Mouse (Mus musculus) CD8-positive naive resting alpha-beta T cell, adult 2 months (primary cell): ENCODE results near the gene Cdv3.

Experiments
- DNase-seq, 2 experiments: peaks; one replicate each; pipeline ENCODE4 v3.0.0; 2022; ENCODE audit warnings: low read depth in 2 of 2, low spot score in 2 of 2

Gene Cdv3

DNA sequence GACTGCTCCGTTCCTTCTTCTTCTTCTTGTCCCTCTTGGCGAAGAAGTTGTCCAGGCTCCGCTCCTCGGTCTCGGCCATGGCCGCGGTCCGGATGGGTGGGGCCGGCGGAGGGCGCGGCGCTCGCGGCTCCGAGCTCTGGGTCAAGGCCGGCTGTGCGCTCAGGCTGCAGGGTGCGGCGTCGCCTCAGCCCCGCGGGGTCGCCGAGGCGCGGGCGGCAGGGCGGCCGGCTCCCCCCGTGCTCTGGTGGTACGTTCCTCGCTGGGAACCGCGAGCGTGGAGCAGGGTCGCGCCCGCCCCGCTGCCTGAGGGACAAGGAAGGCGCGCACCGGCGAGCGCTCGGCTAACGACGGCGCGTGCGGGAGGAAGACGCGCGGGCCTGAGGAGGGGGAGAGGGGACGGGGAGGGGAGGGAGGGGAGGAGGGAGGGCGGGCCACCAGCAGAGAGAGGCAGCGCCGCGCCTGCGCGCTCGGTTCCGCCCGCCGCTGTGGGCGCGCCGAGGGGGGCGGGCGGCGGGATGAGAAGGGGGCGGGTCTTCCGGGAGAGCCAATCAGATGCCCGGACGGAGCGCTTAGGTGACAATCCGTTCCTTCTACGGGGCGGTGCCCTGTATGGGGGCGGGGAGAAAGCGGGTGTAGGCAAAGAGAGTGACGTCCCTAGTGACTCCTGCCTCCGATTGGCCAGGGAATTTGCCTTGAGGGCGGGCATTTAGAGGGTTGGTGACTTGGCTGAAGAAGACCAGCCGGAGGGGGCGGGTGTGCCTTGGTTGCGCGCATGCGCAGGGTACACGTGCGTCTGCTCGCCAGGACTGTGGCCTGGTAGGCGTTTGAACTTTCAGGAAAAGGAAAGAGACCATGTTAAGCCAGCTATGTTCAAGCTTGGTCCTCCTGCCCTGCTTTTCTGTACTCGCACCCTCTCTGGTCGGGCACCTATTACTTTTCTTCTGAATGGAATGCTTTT is at the start of gene Cdv3:
Cdv3 (minus strand) TSS at position 551 of the 958 bp plus-strand sequence.
- peak; percentile 98 for DNase-seq

GRCm38 (mm10) chr9:103413457-103413856 is 47.8 kb upstream of the Cdv3 start:
- no peak for DNase-seq

GRCm38 (mm10) chr9:103409119-103409518 is 43.5 kb upstream of the Cdv3 start:
- no peak for DNase-seq

DNA sequence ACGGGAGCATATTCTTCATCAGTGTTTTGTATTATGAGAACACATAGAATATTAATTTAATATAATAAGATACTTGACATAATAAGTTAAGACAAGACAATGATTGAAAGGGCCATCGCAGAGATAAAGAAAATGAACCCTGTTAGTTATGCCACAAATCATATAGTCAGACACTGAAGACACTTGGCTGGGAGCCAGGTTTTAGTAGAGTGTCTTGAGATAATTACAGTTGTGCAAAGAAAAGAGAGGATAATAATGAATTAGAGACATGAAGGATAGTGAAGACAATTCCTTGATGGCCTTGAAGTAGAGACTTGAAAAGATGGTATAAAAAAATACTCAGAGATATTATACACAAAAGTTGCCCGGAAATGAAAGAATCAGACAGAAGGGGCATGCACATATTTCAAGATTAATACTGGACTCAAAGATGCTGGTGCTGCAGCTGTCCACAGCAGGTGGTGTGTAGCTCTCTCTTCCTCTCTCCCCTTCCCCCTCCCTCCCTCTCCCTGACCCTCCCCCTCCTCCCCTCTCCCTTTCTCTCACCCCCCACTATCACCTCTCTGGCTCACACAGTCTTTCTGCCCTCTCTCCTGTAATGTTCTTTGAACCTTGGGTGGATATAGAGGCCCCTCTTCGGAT is 42.6 kb upstream of the Cdv3 start:
- DNase-seq = no peak

DNA sequence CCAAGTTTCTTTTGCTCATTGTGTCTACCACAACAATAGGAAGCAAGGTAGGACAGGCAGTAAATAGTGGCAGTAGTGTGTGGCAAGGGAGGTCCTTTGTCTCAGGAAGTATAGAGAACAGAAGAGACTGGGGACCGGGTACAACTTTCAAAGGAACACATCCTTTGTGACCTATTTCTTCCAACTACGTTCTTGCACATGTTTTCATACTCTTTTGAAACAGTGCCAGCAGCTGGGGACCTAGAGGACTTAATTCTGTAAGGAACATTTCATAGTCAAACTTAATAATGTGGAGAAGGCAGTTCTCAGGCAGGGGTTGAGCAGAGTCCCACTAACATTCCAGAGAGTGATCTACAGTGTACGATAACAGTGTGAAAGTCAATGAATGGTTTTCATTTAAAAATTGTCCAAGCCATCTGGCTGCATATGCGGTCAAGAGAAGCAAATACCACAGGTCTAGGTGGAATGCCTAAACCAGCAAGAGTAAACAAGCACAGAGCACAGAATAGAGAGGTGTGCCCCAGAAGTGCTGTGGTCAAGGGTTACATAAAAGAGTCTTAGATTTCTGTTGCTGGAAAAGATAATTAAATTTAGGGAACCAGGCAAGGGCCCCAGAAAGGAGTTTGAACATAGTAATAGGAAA is 37.8 kb upstream of the Cdv3 start:
- DNase-seq = no peak

DNA sequence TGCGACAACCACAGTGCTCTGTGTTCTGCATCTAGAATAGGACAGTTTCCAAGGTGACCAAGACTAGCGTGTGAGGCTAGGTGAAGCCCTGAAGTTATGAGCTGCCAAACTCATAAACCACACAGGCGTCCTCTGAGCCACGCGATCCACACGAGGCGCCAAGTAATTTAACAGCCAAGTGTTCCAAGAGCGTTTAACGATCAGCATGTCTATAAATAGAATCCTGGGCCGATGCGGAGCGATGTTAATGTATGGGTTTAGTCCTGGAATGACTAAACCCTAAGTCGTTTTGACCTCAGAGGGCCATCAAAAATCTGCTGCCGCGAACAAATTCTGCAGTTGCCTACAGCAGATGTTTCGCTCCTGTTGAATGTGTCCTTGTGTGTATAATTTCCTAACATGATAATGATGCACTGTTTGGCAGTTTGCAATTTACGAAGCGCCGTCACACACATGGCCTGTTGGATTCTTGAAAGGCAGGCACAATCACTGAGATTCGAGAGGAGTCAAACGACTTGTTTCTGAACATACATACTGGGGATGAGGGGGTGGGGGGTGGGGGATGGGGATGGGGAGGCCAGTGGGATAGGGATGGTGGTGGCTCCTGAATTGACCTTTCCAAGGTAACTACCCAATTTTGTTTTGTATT is 33.0 kb upstream of the Cdv3 start:
- no peak for DNase-seq

GRCm38 (mm10) chr9:103393256-103393655 is 27.6 kb upstream of the Cdv3 start:
- no peak for DNase-seq

DNA sequence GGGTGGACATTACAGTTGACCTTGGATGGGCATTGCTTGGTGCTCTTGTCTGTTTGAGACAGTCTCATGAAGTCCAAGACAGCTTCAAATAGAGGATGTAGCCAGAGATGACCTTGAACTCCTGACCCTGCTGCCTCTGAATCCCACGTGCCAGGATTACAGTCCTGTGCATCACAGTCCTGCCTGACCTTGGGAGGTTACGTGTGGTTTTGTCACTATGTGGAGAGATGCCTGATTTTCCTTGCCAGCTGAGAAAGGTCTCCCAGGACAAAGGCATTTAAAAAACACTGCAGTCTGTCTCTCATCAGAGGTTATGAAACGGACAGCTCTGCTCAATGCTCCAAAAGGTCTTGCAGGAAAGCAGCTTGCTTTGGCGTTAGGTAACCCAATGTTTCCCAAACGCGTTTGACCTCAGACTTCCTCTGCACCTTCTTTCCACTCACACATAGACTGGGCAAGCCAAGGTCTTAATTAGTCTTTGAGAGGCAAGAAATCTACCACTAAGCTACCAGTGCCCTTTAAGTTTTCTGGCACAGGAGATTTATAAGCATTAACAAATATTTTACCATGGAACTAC is 26.2 kb upstream of the Cdv3 start:
- DNase-seq = no peak

DNA sequence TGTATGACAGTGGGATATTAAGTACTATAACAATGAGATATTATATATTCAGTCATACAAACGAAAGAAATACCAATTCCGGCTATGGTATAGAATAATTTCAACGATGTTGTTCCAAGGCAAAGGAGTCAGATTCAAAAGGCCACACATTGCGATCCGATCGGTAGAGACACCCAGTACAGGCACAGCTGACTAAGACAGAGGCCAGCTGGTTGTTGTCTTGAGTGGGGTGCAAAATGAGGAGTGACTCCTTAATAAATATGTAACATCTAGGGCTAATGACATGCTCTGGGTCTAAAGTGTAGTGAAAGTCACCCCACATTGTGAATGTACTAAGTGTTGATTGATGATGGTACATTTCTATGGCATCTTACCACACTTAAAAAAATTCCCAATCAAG is 23.6 kb upstream of the Cdv3 start:
- no peak for DNase-seq

GRCm38 (mm10) chr9:103387011-103387653 is 21.5 kb upstream of the Cdv3 start:
- no peak for DNase-seq

DNA sequence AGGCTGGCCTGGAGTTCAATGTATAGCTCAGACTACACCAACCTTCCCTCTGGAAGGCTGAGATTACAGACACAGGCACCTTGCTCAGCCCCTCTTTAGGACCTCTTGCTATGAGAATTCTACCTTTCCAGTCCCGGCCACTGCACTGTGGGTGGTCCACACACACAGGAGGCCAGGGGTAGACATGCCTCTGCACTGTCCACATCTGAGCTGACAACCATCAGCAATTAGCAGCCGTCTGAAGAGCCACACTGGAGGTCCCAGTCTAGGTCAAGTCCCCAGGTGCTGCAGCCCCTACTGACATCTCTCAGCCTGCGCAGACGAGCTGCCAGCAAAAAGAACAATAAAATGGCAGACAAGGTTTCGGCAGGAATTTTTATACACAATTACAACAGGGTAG is 20.9 kb upstream of the Cdv3 start:
- DNase-seq = no peak

DNA sequence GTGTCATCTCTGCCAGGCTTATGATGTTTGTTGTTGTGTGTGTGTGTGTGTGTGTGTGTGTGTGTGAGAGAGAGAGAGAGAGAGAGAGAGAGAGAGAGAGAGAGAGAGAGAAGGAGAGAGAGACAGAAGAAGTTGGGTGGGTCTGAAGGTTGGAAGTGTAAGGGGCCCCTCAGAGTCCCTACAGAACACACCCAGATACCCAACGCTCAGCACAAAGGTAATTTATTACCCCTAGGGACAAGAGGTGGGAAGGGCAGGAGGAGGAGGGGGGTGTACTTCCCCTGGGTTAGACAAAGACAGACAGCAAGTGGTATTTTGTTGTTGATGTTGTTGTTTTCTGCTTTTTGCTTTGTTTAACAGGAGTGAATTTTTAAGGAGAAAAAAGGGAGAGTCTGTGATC is 20.0 kb upstream of the Cdv3 start:
- no peak for DNase-seq

DNA sequence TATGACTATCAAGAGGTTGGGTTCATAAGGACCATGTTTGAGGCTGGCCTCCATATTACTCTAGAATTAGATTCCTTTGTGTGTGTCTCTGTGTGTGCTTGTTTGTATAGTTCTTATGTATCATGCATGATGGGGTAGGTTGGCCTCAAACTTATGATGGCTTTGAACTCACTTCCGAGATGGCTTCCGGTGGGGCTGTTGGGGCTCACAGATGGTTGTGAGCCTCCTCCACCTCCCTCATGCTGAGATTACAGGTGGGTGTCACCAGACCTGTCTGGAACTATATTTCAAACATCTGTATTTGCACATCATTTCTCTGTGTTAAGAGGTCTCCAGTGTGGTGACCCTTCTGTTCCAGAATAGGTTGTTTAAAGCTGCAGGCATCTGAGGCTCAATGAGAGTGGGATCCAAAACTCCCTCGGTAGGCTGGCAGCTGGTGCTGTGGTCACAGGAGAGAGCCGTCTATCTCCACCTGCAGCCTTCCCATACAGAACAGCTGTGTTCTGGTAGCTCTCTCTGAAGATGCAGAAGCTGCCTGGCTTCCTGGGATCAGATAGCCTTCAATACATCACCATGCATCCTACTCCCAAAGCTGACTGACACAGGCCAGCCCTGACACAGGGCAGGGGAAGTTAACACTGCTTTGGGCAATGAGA is 18.6 kb upstream of the Cdv3 start:
- no peak for DNase-seq

- DNase-seq = no peak
These were observed 17.9 kb upstream of the Cdv3 start for GRCm38 (mm10) chr9:103383576-103383975.

- DNase-seq = no peak
These were observed 17.3 kb upstream of the Cdv3 start for GRCm38 (mm10) chr9:103382989-103383388.

- DNase-seq = no peak
These were observed 14.9 kb upstream of the Cdv3 start for GRCm38 (mm10) chr9:103380566-103380965.

GRCm38 (mm10) chr9:103379199-103379598 is 13.6 kb upstream of the Cdv3 start:
- no peak for DNase-seq

GRCm38 (mm10) chr9:103378686-103379085 is 13.0 kb upstream of the Cdv3 start:
- DNase-seq = no peak

GRCm38 (mm10) chr9:103376346-103377320 is 11.0 kb upstream of the Cdv3 start:
- DNase-seq = no peak
